Mouse (Mus musculus): ENCODE data around the gene Asf1b. TPM values are rescaled to one million over a fixed set of nuclear protein-coding genes. Genes with fewer than 3 reads are reported as not detected.

The Asf1b gene
- total RNA-seq (2015; ENCODE audit: low replicate concordance) (23.1 and 32.4 TPM in 2 replicates), total RNA-seq (2017; ENCODE audit: low replicate concordance) (26.2 and 32.8 TPM in 2 replicates)

- peak; percentile 91 for ATAC-seq (replicated peaks; ENCODE audit: low FRiP score, poor library complexity, severe bottlenecking)
These were observed at the start of gene Asf1b, which contains the start of gene Gm10644 for GRCm38 (mm10) chr8:83955106-83955957. Asf1b (plus strand) TSS chr8:83955507. Gm10644 (minus strand) TSS chr8:83955205.

GRCm38 (mm10) chr8:83908583-83908982 is 46.7 kb upstream of the Asf1b start:
- no peak for ATAC-seq (replicated peaks; ENCODE audit: low FRiP score, poor library complexity, severe bottlenecking)

GRCm38 (mm10) chr8:83909311-83909710 is 46.0 kb upstream of the Asf1b start:
- ATAC-seq (replicated peaks; ENCODE audit: low FRiP score, poor library complexity, severe bottlenecking): no peak

GRCm38 (mm10) chr8:83911809-83912731 is 43.2 kb upstream of the Asf1b start:
- no peak for ATAC-seq (replicated peaks; ENCODE audit: low FRiP score, poor library complexity, severe bottlenecking)

GRCm38 (mm10) chr8:83914232-83914631 is 41.1 kb upstream of the Asf1b start:
- ATAC-seq (replicated peaks; ENCODE audit: low FRiP score, poor library complexity, severe bottlenecking): no peak

- ATAC-seq (replicated peaks; ENCODE audit: low FRiP score, poor library complexity, severe bottlenecking): no peak
These were observed 40.4 kb upstream of the Asf1b start for GRCm38 (mm10) chr8:83914860-83915259.

- ATAC-seq (replicated peaks; ENCODE audit: low FRiP score, poor library complexity, severe bottlenecking): no peak
These were observed 39.3 kb upstream of the Asf1b start for GRCm38 (mm10) chr8:83916015-83916414.

GRCm38 (mm10) chr8:83917566-83917965 is 37.7 kb upstream of the Asf1b start:
- no peak for ATAC-seq (replicated peaks; ENCODE audit: low FRiP score, poor library complexity, severe bottlenecking)

- ATAC-seq (replicated peaks; ENCODE audit: low FRiP score, poor library complexity, severe bottlenecking): peak; percentile 56
These were observed 33.7 kb upstream of the Asf1b start for GRCm38 (mm10) chr8:83921558-83921957.

GRCm38 (mm10) chr8:83922727-83923126 is 32.6 kb upstream of the Asf1b start:
- ATAC-seq (replicated peaks; ENCODE audit: low FRiP score, poor library complexity, severe bottlenecking): no peak

- no peak for ATAC-seq (replicated peaks; ENCODE audit: low FRiP score, poor library complexity, severe bottlenecking)
These were observed 30.7 kb upstream of the Asf1b start for GRCm38 (mm10) chr8:83924585-83924984.

GRCm38 (mm10) chr8:83926266-83926665 is 29.0 kb upstream of the Asf1b start:
- ATAC-seq (replicated peaks; ENCODE audit: low FRiP score, poor library complexity, severe bottlenecking): no peak

GRCm38 (mm10) chr8:83934222-83934621 is 21.1 kb upstream of the Asf1b start:
- ATAC-seq (replicated peaks; ENCODE audit: low FRiP score, poor library complexity, severe bottlenecking): no peak

- no peak for ATAC-seq (replicated peaks; ENCODE audit: low FRiP score, poor library complexity, severe bottlenecking)
These were observed 20.3 kb upstream of the Asf1b start for GRCm38 (mm10) chr8:83934994-83935393.

GRCm38 (mm10) chr8:83935435-83935834 is 19.9 kb upstream of the Asf1b start:
- no peak for ATAC-seq (replicated peaks; ENCODE audit: low FRiP score, poor library complexity, severe bottlenecking)

- ATAC-seq (replicated peaks; ENCODE audit: low FRiP score, poor library complexity, severe bottlenecking): no peak
These were observed 17.7 kb upstream of the Asf1b start for GRCm38 (mm10) chr8:83937645-83938044.

- 0 out of 2 replicates have a peak, but pooled peaks have one; percentile 9 for ATAC-seq (replicated peaks; ENCODE audit: low FRiP score, poor library complexity, severe bottlenecking)
These were observed 17.0 kb upstream of the Asf1b start for GRCm38 (mm10) chr8:83938330-83938729.

- ATAC-seq (replicated peaks; ENCODE audit: low FRiP score, poor library complexity, severe bottlenecking): no peak
These were observed 14.1 kb upstream of the Asf1b start for GRCm38 (mm10) chr8:83941066-83941677.

GRCm38 (mm10) chr8:83942446-83942845 is 12.9 kb upstream of the Asf1b start:
- ATAC-seq (replicated peaks; ENCODE audit: low FRiP score, poor library complexity, severe bottlenecking): no peak

GRCm38 (mm10) chr8:83945540-83945939 is 9.8 kb upstream of the Asf1b start:
- no peak for ATAC-seq (replicated peaks; ENCODE audit: low FRiP score, poor library complexity, severe bottlenecking)

Measured in erythroblast, adult 5-6 weeks (primary cell).